Mouse (Mus musculus) B cell, adult 2 months (primary cell): ENCODE results near the gene Sptssb.

Experiments used
- DNase-seq, 2 experiments: peaks; one replicate each; pipeline ENCODE4 v3.0.0; 2022

The Sptssb gene

DNA sequence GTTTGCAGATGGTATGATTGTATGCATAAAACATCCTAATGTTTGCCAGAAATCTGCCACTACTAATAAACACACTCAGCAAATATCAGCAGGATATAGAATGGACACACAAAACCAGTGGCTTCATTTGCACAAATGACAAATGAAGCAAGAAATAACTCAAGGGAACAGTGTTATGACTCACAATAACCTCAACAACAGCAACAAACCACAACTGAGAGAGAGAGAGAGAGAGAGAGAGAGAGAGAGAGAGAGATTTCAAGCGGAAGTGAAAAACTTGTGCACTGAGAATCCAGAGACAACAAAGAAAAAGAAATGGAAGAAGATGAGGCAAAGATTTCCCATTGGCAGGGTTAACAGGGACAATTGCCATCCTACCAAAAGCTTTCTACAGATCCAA lies 35.2 kb downstream of the Sptssb start:
- no peak for DNase-seq

GRCm38 (mm10) chr3:69820614-69821013 lies 39.1 kb downstream of the Sptssb start:
- DNase-seq, result no peak

- DNase-seq, result no peak
Observed at GRCm38 (mm10) chr3:69819851-69820200, 39.9 kb downstream of the Sptssb start.

DNA sequence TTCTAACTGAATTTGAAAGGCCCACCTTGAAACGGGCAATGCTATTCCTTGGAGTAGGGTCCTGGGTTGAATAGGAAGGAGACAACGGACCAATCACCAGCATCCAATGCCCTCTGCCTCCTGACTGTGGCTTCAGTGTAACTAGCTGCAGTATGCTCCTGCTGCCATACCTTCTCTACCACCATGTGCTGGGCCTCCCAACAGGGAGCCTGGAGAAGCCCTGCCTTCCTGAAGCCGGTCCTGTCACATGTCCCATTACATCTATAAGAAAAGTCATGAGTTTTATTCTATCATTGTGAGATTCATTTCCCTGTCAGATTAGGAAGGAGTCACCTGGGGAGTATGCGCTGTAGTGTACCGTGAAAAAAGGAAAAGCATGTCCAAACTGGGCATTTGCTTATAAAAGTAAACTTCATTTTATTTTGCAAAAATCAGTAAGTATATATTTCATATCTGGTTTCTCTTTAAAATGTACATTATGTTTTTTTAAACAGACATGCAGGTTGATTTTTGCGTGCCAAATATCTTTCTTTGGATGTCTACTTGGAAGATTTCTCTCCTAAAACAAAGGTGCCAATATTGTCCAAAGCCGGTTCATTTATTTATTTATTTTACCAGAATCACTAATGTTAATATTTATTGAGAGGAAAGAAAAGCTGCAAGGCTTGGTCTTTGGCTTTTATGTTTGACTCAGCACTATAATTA lies 40.4 kb downstream of the Sptssb start:
- no peak for DNase-seq

- no peak for DNase-seq
Observed at GRCm38 (mm10) chr3:69818466-69818865, 41.3 kb downstream of the Sptssb start.

- no peak for DNase-seq
Observed at GRCm38 (mm10) chr3:69816547-69816946, 43.2 kb downstream of the Sptssb start.

- no peak for DNase-seq
Observed at GRCm38 (mm10) chr3:69813005-69813695, 46.6 kb downstream of the Sptssb start.

DNA sequence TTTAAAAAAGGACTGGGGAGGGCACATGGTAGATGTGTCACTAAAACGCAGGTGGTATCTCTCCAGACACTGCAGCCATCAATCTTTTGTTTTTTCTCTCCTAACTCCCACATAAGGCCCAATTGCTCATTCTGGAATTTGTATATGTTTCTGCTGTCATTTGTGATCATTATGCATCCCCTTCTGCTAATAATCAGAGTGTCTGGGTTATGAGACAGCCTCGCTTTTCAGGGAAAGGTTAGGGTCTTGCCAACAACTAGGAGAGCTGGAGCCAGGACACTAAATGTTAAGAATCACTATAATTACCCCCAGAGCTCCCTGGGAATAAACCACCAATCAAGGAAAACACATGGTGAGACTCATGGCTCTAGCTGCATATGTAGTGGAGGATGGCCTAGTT lies 47.3 kb downstream of the Sptssb start:
- DNase-seq, result no peak

DNA sequence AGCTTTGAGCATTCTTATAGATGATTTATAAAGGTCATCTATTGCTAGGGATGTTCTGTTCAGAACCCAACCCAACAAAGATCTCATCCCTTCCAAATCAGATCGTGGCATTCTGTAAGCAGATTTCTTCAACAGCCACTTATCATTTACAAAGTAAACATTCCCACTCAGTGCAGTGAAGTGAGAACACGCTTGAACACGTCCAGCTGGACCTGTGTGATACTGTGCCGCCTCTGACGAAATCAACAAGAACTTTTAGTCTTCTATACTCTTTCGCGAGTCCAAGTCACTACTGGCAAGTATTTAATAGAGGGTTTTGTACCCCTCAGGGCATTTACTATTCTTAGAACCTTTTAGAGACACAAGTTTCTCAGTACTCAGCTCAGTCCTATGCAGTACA lies 51.3 kb downstream of the Sptssb start:
- no peak for DNase-seq

DNA sequence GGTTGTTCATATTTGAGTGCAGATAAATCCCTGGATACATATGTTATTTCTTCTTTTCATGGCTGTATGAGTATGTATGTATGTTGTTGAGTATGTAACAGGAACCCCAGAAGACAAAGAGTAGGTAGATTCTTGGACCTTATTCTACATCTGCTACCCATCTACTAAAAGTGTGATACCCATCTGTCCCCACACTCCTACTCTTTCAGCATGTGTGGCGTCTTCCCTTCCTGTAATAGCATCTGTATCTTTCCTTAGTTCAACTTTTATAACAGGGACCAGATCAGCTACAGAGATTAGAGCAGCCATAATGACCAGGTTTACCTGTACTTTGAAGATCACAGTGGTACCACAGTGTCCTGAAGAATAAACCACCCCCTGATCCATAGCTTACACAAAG lies 56.6 kb downstream of the Sptssb start:
- no peak for DNase-seq

DNA sequence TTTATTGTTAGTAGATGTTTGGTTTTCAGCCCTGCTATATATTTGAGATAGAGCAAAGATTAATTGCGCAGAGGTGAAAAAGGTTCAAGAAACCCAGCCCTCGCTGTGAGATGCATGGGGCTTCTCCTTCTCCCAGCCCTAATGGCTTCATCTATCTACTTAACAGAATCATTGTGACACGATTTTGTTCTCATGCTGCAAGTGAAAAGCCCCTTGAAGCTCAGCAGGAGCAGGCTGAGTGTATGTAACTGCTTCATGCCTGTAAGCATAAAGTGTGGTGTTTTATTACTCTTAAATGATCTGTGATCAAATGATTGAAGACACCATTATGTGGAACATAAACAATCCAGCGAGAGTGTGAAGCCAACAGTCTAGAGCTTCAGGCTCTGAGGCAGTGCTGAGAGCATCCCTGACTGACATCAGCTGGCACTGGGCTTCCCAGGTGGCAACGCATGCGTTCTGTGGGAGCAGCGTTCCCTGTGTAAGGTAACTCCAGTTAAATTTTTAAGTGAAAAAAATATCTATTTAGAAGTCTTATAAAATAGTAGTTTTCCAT lies 58.8 kb downstream of the Sptssb start:
- no peak for DNase-seq

DNA sequence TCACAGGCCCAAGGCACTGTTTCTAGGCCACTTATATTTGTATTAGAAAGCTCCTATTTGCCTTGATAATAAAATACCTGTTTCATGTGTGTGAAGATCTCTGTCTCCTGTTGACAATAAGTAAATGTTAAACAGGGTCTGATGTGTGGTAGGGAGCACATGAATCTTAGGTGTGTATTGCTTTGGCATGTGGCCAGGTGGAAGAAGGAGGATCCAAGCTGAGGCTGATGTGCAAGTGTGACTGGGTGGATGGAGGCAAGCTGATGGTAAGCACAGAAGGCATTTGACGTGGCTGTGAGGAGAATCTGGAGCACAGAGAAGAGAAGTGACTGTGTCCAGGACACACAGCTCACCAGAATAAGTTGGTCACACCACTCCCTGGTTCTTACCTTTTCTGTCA lies 60.6 kb downstream of the Sptssb start:
- no peak for DNase-seq

DNA sequence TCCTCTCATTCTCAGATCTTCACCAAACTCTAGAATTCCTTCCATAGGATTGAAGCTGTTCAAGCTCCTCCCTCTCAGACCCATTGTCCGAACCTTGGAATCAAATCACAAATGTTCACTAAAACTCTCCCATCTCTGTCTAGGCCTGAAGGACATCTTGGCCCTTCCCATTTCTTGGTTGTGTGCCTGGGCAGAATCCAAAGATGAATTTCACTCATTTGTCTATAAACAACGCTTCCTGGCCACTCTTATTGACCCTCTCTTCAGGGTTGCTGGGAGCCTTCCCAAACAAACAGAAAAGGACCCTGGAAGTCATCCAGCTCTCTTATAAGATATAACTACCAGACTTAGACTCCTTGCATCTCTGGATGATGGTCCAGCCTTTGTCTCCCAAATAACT lies 61.8 kb downstream of the Sptssb start:
- no peak for DNase-seq

GRCm38 (mm10) chr3:69797533-69797932 lies 62.2 kb downstream of the Sptssb start:
- DNase-seq, result no peak

GRCm38 (mm10) chr3:69792823-69793417 lies 66.8 kb downstream of the Sptssb start:
- no peak for DNase-seq

- no peak for DNase-seq
Observed at GRCm38 (mm10) chr3:69779246-69779796, 80.4 kb downstream of the Sptssb start.

DNA sequence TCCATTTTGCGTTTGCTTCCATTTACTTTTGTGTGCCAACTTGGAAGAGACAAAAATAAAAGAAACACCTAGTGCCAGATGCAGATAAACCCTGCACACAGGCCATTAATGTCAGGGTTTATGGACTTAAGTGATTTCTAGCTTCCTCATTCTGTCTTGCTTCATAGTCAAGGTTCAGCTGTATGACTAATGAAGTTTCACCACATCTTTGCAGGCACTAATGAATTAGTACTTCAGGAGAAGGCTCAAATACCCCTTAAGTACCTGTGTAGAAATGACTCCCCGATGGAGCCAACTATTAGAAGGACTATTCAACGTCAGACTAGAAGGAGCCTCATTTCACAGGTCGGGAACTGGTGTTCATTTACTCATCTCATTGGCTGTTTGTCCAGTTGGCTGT lies 86.4 kb downstream of the Sptssb start:
- no peak for DNase-seq
